Mouse (Mus musculus): ENCODE data around the gene Lrpap1. TPM values are rescaled to one million over a fixed set of nuclear protein-coding genes. Genes with fewer than 3 reads are reported as not detected.

The Lrpap1 gene
- total RNA-seq, 2 experiments from 2014 or later, result 139 to 153 TPM

- peak in 1 of 2 experiments; percentile 23 for DNase-seq (ENCODE audit: low spot score in 2 of 2)
- intact Hi-C loops (cut with DNase I), result loop anchor here (1.0 kb wide), 1 partner anchor 17 kb away; no protein-coding TSS in a partner anchor
Observed at GRCm38 (mm10) chr5:35129767-35130191, 24.2 kb upstream of the Lrpap1 start.

GRCm38 (mm10) chr5:35129208-35129607, 23.6 kb upstream of the Lrpap1 start:
- intact Hi-C loops (cut with DNase I), result loop anchor here (1.0 kb wide), 1 partner anchor 17 kb away; no protein-coding TSS in a partner anchor
- peak; percentile 69 to 82 for DNase-seq (ENCODE audit: low spot score in 2 of 2)

GRCm38 (mm10) chr5:35120024-35120423, 14.5 kb upstream of the Lrpap1 start:
- intact Hi-C loops (cut with DNase I), result no loop called here
- DNase-seq (ENCODE audit: low spot score in 2 of 2), result peak; percentile 28 to 34

GRCm38 (mm10) chr5:35118418-35118817, 12.9 kb upstream of the Lrpap1 start:
- intact Hi-C loops (cut with DNase I), result no loop called here
- no peak for DNase-seq (ENCODE audit: low spot score in 2 of 2)

GRCm38 (mm10) chr5:35117633-35118032, 12.1 kb upstream of the Lrpap1 start:
- intact Hi-C loops (cut with DNase I), result no loop called here
- no peak for DNase-seq (ENCODE audit: low spot score in 2 of 2)

GRCm38 (mm10) chr5:35116002-35116401, 10.4 kb upstream of the Lrpap1 start:
- intact Hi-C loops (cut with DNase I), result no loop called here
- DNase-seq (ENCODE audit: low spot score in 2 of 2), result no peak

- DNase-seq (ENCODE audit: low spot score in 2 of 2), result peak in 1 of 2 experiments; percentile 45
- intact Hi-C loops (cut with DNase I), result loop anchor here (1.0 kb wide), 1 partner anchor 17 kb away; no protein-coding TSS in a partner anchor
Observed at GRCm38 (mm10) chr5:35112444-35112843, 6.9 kb upstream of the Lrpap1 start.

- intact Hi-C loops (cut with DNase I), result no loop called here
- DNase-seq (ENCODE audit: low spot score in 2 of 2), result peak in 1 of 2 experiments; percentile 27
Observed at GRCm38 (mm10) chr5:35105922-35106298, 344 bp upstream of the Lrpap1 start.

GRCm38 (mm10) chr5:35104183-35104959, 1.2 kb downstream of the Lrpap1 start:
- intact Hi-C loops (cut with DNase I), result no loop called here
- DNase-seq (ENCODE audit: low spot score in 2 of 2), result no peak

- no peak for DNase-seq (ENCODE audit: low spot score in 2 of 2)
Observed at GRCm38 (mm10) chr5:35103528-35103927, 2.0 kb downstream of the Lrpap1 start.

GRCm38 (mm10) chr5:35103086-35103485, 2.5 kb downstream of the Lrpap1 start:
- intact Hi-C loops (cut with DNase I), result no loop called here
- no peak for DNase-seq (ENCODE audit: low spot score in 2 of 2)

More at GRCm38 (mm10) chr5:35103528-35103927, 2.0 kb downstream of the Lrpap1 start:
- intact Hi-C loops (cut with DNase I), result no loop called here

GRCm38 (mm10) chr5:35091636-35092035, 13.9 kb downstream of the Lrpap1 start:
- DNase-seq (ENCODE audit: low spot score in 2 of 2), result no peak
- intact Hi-C loops (cut with DNase I), result no loop called here

GRCm38 (mm10) chr5:35089614-35089963, 16.0 kb downstream of the Lrpap1 start:
- intact Hi-C loops (cut with DNase I), result no loop called here
- no peak for DNase-seq (ENCODE audit: low spot score in 2 of 2)

- peak; percentile 32 to 58 for DNase-seq (ENCODE audit: low spot score in 2 of 2)
- intact Hi-C loops (cut with DNase I), result no loop called here
Observed at GRCm38 (mm10) chr5:35088785-35089613, 16.6 kb downstream of the Lrpap1 start.

GRCm38 (mm10) chr5:35084913-35085312, 20.7 kb downstream of the Lrpap1 start:
- DNase-seq (ENCODE audit: low spot score in 2 of 2), result no peak
- intact Hi-C loops (cut with DNase I), result no loop called here

GRCm38 (mm10) chr5:35079101-35079500, 26.5 kb downstream of the Lrpap1 start:
- intact Hi-C loops (cut with DNase I), result no loop called here
- no peak for DNase-seq (ENCODE audit: low spot score in 2 of 2)

GRCm38 (mm10) chr5:35076369-35076768, 29.2 kb downstream of the Lrpap1 start:
- intact Hi-C loops (cut with DNase I), result no loop called here
- DNase-seq (ENCODE audit: low spot score in 2 of 2), result no peak

- intact Hi-C loops (cut with DNase I), result no loop called here
- peak in 1 of 2 experiments; percentile 25 for DNase-seq (ENCODE audit: low spot score in 2 of 2)
Observed at GRCm38 (mm10) chr5:35073992-35074391, 31.6 kb downstream of the Lrpap1 start.

GRCm38 (mm10) chr5:35073235-35073634, 32.3 kb downstream of the Lrpap1 start:
- intact Hi-C loops (cut with DNase I), result no loop called here

GRCm38 (mm10) chr5:35071855-35072254, 33.7 kb downstream of the Lrpap1 start:
- DNase-seq (ENCODE audit: low spot score in 2 of 2), result no peak
- intact Hi-C loops (cut with DNase I), result no loop called here

More at GRCm38 (mm10) chr5:35073235-35073634, 32.3 kb downstream of the Lrpap1 start:
- DNase-seq (ENCODE audit: low spot score in 2 of 2), result no peak
